Mouse (Mus musculus) urinary bladder, postnatal 10 days (tissue): ENCODE data around the gene Dcdc2a.

Experiments
- DNase-seq: peaks from one replicate; pipeline ENCODE4 v3.0.0; 2022; ENCODE audit warnings: low spot score

Dcdc2a gene

GRCm38 (mm10) chr13:25097348-25097747, 41.5 kb downstream of the Dcdc2a start:
- DNase-seq = no peak

GRCm38 (mm10) chr13:25098578-25098977, 42.8 kb downstream of the Dcdc2a start:
- no peak for DNase-seq

GRCm38 (mm10) chr13:25099508-25099907, 43.7 kb downstream of the Dcdc2a start:
- no peak for DNase-seq

- no peak for DNase-seq
Observed at GRCm38 (mm10) chr13:25100581-25100980, 44.8 kb downstream of the Dcdc2a start.

- no peak for DNase-seq
Observed at GRCm38 (mm10) chr13:25105671-25106070, 49.9 kb downstream of the Dcdc2a start.

- no peak for DNase-seq
Observed at GRCm38 (mm10) chr13:25106740-25107139, 50.9 kb downstream of the Dcdc2a start.

GRCm38 (mm10) chr13:25108353-25108752, 52.5 kb downstream of the Dcdc2a start:
- DNase-seq = no peak

- DNase-seq = no peak
Observed at GRCm38 (mm10) chr13:25110592-25111095, 54.8 kb downstream of the Dcdc2a start.

GRCm38 (mm10) chr13:25115429-25115881, 59.7 kb downstream of the Dcdc2a start:
- no peak for DNase-seq

GRCm38 (mm10) chr13:25115971-25116370, 60.2 kb downstream of the Dcdc2a start:
- DNase-seq = no peak

- DNase-seq = no peak
Observed at GRCm38 (mm10) chr13:25122740-25123335, 67.0 kb downstream of the Dcdc2a start.

- DNase-seq = no peak
Observed at GRCm38 (mm10) chr13:25127216-25127615, 71.4 kb downstream of the Dcdc2a start.

GRCm38 (mm10) chr13:25127806-25128205, 72.0 kb downstream of the Dcdc2a start:
- DNase-seq = no peak

- no peak for DNase-seq
Observed at GRCm38 (mm10) chr13:25128766-25129165, 73.0 kb downstream of the Dcdc2a start.

GRCm38 (mm10) chr13:25143066-25143465, 87.3 kb downstream of the Dcdc2a start:
- DNase-seq = no peak

GRCm38 (mm10) chr13:25144093-25144492, 88.3 kb downstream of the Dcdc2a start:
- no peak for DNase-seq

GRCm38 (mm10) chr13:25146232-25146631, 90.4 kb downstream of the Dcdc2a start:
- no peak for DNase-seq

GRCm38 (mm10) chr13:25150154-25150781, 94.5 kb downstream of the Dcdc2a start:
- no peak for DNase-seq

- DNase-seq = no peak
Observed at GRCm38 (mm10) chr13:25150861-25151260, 95.1 kb downstream of the Dcdc2a start.

GRCm38 (mm10) chr13:25159917-25160316, 104.1 kb downstream of the Dcdc2a start:
- DNase-seq = no peak

GRCm38 (mm10) chr13:25160804-25161203, 105.0 kb downstream of the Dcdc2a start:
- DNase-seq = no peak

- no peak for DNase-seq
Observed at GRCm38 (mm10) chr13:25162594-25162993, 106.8 kb downstream of the Dcdc2a start.

GRCm38 (mm10) chr13:25168891-25169290, 113.1 kb downstream of the Dcdc2a start:
- DNase-seq = no peak

- DNase-seq = no peak
Observed at GRCm38 (mm10) chr13:25177835-25178234, 122.0 kb downstream of the Dcdc2a start.
